Mouse (Mus musculus) kidney, postnatal 10 days (tissue): ENCODE data around the gene Gm5294.

Experiments used
- DNase-seq: peaks from one replicate; pipeline ENCODE4 v3.0.0; 2021; ENCODE audit warnings: mixed read lengths

Gene Gm5294

DNA sequence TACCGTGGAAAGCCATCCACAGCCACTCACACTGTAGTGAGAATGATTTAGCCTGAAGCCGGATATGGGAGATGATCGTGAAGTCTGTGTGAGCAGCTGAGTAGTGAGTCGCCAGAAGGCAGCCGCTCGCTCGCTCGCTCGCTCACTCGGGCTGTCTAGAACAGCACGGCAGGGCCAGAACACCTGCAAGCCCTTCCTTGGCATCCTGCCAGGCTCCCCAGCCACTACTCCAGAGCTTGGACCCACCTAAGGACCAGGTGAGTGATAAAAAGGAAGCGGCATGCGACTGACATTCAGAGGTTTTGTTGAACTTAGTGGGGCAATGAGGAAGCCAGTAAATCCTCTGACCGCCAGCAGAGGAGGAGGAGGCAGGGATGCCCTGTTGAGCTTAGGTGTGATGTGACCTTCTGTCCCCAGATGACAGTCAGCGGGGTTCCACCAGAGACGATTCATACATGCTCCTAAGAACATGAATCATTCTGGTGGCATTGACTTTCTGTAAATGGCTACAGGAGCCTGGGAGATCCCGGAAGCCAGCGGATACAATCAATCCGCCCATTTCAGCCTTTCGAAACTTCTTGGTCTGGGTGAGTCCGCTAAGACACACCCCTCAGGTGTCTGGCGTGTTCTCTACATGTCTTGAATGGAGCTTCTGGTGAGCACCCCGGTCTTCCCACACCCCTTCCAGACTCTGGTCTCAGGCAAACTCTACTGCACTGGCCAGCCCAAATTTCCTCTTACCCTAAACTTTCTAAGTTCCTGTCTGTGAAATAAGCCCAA is 30.0 kb downstream of the Gm5294 start:
- DNase-seq, result peak; percentile 44

DNA sequence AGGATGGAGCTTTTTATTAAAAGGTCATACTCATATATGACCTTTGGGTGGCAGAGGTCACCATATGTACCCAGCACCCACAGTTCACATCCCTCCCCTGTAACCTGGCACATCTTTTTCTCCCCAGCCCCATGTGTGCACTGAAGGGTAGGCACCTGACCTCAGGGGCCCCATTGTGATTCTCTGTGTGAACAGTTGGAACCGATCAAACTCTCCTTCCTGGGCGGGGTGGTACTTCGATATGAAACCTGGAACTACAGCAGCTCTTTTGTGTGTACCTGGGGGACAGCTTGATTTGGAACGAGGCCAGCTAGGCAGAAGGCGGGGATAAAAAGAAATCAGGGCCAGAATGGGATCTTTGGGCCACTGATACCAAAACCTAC is 30.6 kb downstream of the Gm5294 start:
- no peak for DNase-seq

DNA sequence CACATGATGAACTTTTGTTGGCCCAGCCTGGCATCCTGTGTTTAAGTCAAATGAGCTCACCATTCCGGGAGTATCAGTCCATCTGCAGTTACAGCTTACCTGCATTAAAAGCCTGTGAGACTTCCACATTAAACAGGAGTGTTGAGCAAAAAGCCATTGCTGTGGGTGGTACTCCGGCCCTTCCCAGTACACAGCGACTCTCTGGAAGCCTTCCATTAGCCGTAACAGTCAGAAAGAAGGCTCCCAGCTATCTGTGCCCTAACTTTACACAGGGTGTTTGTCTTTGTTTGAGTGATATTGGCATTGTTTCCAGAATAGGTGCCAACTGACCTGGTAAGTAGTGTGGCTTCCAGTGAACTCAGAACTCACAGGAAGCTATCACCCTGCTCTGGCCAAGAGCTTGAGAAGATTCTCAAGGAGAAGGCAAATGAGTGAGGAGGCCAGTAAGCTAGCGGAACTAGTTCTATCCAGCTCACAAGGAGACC is 31.5 kb downstream of the Gm5294 start:
- DNase-seq, result no peak

DNA sequence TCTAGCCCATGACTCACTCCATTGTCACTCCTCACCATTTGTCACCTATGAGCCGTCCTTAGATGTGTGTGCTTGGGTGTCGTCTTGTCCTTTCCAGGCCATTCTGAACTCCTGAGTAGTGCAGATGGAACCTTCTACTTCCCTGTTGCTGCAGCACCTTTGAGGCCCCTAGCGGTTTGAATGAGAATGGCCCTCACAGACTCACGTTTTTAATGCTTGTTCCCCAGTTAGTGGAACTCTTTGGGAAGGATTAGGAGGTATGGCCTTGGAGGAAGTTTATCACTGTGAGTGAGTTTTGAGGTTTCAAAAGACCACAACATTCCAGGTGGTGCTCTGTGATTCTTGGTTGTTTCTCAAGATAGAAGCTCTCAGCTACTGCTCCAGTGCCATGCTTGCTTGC is 32.3 kb downstream of the Gm5294 start:
- no peak for DNase-seq

DNA sequence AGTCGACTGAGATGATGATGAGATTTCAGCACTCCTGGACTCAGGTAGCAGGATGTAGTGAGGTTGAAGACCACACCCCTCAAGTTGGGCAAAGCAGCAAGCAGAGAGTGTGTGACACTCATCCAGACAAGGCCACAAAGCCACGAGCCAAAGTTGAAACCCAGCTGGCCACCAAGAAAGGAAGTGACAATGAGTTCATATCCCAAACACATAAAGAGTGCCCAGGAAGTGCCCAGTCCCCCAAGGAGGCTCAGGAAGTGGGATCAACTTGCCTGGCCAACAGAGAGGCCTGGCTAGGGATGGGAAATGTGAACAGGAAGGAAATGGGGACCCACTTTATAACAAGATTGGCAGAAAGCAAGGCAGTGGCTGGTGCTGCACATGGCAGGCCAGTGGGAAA is 33.5 kb downstream of the Gm5294 start:
- DNase-seq, result no peak

DNA sequence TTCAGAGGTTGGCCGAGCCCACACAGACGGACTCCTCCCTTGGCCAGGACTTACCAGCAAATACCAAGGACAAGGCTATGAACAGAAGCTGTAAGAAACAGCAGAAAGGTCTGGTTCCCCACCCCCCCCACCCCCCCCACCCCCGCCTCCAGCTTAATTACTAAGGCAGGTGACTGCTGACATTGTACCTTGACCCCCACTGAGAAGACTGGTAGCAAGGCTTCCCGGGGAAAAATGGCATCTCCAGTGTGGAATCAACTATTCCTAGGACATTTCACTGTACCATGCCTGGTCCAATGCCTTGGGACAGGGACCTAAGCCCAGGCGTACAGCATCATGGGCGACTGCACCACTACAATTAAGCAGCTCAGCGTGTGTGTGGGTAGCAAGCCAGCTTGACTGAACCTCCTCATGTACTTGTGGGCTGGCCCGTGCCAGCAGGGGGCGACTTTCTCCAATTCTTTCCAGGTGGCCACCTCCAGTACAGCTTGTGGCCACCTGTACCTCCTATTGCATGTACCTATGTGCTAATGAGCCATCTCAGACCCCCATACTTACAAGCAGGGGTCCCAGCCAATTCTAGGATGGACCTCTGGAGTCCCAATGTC is 37.2 kb downstream of the Gm5294 start:
- peak; percentile 93 for DNase-seq

DNA sequence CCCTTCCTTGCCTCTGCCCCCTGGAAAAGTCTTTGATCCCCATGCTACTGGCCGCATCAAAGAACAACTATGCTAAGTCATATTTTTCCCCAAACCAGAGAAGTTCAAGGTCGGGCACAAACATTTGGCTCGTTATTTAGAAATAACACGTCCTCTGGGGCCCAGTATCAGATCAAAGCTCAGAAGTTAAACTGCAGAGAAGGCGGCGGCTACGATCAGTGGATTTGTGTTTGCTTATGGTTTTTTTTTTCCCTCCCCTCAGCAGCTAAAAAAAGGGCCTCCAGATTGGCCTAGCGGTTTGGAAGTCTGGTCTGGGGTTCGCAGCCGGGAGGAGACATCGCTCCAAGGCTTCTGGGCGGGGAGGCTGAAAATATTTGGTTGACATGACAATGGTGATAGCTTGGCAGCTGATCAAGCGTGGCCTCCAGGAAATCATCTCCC is 38.0 kb downstream of the Gm5294 start:
- DNase-seq, result peak; percentile 55

DNA sequence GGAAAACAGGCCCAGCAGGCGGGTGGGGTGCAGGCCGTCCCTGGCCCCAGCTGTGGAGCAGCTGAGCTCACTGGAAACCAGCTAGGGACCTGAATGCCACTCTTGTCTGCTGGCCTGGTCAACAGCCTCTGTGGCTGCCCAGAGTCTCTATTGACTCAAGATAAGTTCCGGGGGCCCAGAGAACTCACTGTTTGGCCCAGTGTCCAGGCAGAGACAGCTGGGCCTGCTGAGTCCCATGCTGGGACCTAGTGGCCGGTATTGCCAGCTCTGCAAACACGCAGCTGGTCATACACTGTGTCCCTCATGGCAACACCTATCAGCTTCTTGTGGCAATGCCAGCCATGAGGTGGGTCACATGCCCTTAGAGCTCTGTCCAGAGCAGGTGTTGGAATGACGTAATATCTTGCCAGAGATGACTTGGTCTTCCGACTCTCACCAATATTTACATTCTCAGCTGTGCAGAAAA is 43.8 kb downstream of the Gm5294 start:
- no peak for DNase-seq

DNA sequence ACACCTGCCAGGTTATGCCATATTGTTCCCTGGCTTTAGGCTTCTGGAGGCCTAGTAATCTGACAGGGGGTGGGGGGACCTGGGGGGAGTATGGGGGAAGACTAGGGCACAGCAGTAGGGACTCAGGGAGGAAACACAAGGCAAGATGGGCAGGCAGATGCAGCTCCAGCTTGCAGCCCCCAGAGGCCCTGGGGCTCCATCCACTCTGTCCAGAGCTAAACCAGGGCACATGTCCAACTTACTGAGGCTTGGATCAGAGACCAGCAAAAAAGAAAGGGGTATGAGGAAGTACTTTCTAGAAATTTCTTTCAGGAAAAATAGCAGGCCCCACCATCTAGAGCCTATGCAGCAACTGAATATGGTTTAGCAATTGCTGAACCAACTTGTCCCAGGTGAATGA is 44.3 kb downstream of the Gm5294 start:
- DNase-seq, result no peak

DNA sequence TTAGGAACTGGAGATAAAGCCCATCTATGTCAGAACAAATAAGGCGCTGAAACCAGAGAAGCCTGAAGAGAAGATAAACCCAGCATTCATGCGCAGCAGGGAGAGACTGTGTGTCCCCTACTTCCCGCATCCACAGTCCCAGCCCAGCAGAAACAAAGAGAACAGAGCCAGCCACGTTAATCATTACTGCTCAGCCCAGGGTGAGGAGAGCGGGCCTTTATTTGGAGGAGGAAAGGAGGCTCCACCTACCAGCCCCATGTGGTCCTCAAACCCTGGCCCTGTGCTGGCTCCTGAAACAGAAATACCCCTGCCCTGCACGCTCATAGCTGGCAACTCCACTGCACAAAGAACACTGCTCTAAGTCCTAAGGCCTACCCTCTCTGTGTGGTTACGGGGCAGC is 45.0 kb downstream of the Gm5294 start:
- DNase-seq, result no peak

DNA sequence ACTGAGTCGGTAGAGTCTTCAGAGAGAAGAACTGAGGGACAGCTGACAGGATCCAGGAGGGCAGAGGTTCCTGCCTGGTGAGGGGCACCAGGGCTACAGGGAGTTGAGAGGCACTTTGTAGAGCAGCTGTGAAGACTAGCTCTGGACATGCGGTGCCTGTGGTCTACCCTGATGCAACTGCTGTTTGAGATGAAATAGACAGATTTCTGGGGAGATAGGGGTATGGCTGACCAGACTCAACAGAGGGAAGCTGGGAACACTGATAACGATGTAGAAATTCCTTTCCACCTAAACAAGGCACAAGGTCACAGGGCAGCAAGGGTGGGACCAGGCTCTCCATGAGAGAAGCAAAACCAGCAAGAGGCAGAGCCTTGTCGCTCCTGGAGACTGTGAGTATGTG is 45.8 kb downstream of the Gm5294 start:
- no peak for DNase-seq
